Mouse (Mus musculus): ENCODE data around the gene Kcnk3. TPM values are rescaled to one million over a fixed set of nuclear protein-coding genes. Genes with fewer than 3 reads are reported as not detected.

Gene Kcnk3
- polyA plus RNA-seq, 1 experiment = 23.9 TPM

DNA sequence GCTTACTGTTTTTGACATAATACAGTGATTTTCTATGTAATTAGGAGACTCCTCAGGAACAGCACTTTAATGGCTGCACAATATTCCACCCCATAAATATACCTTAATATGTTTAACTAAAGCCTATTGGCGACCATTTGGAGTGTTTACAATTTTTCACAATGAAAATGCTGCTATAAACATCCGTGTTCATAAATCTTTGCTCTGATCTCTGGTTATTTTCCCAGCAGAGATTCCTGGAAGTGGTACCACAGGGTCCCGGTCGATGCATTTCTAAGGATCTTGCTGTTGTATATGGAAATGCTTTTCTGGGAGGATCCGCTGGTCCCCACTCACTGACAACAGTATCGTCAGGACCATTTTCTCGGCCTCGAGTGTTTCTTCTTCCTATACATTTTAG lies 25.3 kb downstream of the Kcnk3 start:
- DNase-seq (ENCODE audit: low read depth) = no peak

DNA sequence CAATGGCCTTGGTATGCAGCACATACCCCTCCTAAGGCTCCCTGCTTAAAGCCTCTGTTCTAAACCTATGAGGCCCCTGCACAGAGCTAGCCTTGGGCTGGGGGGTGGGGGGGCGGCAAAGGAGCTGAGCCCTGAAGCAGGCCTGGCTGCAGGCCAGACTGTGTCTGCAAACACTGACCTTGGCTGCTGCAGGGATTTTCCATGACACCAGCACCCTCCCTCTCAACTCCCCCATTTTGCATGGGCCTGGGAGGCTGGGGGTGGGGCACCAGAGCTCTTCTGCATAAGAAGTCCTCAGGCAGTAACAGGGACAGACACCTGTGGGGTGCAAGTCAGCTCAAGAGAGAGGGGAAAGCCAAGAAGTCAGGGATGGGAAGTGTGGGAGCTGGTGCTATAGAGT lies 26.3 kb downstream of the Kcnk3 start:
- DNase-seq (ENCODE audit: low read depth) = no peak

DNA sequence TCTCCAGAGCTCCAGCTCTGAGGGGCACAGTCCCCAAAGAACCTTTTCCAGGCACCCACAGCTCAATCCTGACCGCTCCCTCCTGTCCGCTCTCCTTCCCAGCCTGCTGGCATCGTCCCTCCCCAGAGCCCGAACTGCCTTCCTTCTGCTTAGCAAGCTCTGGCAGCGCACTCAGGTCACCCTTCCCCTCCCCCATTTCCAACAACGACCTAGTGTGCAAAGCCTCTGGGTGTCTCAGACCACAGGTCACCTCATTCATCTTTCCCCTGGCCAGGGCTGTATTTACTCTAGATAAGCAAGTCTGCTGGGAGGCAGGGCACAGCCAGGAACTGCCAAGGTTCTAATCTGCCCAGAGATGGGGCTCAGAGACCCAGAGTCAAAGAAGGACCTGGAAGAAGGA lies 27.4 kb downstream of the Kcnk3 start:
- DNase-seq (ENCODE audit: low read depth) = no peak

DNA sequence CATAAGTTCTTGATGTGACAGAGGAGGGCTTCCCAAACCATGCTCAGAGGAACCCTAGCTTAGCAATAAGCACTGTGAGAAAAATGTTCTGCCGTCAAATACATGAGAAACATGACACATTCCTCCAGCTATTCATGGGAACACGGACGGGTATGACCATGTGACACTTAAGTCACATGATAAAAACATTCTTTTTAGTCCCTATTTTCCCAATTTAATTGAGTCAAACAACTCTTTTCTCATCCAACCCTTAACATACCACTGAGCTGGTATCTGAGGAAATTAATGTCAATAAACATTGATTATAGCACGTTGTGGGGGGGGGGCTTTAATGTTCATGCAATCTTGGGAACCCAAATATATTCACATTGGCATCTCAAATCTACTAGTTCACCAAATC lies 27.8 kb downstream of the Kcnk3 start:
- no peak for DNase-seq (ENCODE audit: low read depth)

DNA sequence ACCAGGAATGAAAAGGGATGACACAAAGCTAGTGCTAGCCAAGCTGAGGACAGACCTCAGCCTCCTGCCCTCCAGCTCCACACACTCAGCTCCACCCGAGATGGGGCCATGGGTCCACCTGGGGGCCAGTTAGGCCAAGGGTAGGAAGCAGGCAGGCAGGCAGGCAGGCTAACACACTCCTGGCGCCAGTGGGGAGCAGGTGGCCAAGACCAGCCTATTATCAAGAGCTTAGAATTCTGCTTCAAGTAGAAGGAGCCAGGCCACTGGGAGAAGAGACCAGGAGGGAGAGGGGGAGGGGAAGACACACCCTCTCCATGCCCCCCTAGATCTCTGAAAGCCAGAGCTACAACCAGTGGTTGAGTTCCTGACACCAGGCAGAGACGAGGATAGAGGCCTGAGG lies 28.7 kb downstream of the Kcnk3 start:
- DNase-seq (ENCODE audit: low read depth) = no peak

DNA sequence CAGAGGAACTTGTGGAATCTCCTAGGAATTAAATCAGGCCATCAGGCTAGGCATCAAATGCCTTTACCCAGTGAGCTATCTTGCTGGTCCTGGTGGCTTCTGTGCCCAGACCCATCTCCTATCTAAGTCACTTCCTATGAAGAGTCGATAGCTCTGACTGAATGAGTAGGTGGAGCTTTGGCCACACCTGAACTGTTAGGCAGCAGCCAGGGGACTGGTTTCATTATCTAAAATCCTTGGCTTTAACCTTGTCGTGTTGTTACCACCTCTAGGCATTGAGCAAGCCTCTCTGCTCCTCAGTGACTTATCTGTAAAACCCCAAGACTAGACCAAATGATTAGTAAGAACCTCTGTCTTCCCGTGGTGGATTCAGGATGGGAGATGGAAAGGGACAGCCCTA lies 29.4 kb downstream of the Kcnk3 start:
- DNase-seq (ENCODE audit: low read depth) = no peak

DNA sequence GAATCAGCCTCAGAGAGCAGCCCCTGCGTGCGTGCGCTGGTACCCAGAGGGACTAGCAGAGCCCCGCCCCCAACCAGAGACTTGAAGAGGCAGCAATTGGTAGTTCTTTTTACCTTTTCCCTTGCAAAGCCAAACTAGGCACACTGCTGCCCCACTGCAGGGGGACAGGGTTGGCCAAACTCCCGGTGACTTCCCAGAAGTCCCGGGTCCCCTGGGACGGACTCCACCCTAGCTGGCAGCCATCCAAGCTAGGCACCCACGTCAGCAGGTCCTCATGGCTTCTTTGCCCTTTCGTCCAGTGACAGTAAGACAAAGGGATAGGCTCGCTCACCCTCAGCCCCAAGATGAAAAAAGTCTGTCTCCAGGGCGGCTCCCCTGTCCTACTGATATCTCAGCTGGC lies 29.9 kb downstream of the Kcnk3 start:
- no peak for DNase-seq (ENCODE audit: low read depth)

DNA sequence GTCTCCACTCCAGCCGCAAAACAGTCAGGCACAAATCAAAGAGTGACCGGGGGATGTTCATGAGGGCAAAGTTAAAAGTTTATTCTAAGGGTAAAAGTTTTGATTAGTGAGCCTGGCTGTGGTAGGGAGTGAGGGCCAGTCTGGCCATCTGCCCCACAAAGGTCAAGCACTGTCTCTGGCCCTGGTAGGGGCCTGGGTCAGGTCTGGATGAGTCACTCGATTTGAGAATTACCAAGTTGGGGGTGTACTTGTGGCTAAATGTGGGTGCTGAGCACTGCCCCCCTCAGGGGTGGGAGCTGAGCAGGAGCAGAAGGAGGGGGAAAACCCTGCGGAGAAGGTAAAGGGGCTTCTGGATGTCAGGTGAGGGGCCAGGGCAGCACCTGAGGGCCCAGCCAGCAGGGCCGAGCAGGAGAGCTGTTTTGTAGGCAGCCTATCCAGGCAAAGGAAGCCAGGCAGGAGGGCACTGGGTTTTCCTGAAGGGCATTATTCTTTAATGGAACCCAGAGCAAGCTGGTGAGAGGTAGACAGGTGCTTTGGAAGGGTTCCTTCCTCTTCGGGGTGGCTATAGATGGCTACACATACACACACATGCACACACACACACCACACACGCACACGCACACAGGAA lies 30.5 kb downstream of the Kcnk3 start:
- no peak for DNase-seq (ENCODE audit: low read depth)

DNA sequence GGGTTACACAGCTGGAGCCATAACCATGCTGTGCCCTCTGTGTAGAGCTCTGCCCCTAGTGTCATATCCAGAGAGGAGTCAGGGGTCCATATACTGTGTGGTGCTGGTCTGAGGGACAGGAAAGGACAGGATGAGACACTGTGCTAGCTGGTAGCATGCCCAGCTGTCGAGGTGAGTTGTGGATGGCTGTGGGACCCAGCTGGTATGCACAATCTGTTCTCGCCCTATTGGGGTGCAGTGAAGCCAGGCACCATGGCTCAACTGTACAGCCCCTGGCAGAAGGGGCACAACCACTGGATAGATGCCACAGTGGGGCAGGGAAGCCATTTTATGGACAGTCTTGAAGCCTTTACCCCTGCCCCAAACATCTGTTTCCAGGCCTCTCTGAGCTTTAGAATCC lies 31.2 kb downstream of the Kcnk3 start:
- DNase-seq (ENCODE audit: low read depth) = no peak

DNA sequence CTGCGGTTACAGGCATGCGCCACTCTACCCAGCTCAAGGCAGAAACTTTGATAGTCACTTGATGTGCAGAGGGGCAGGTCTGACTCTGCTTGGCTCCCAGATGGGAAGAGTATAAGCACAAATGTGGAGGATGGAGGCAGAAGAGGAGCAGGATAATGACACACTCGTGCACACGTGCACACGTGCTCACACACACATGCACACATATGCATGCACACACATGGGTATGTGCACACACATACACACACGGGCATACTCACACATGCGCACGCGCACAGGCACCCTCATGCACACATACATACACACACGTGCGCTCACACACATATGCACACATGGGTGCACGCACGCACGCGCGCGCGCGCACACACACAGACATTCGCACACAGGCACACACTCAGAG lies 32.6 kb downstream of the Kcnk3 start:
- DNase-seq (ENCODE audit: low read depth) = no peak

DNA sequence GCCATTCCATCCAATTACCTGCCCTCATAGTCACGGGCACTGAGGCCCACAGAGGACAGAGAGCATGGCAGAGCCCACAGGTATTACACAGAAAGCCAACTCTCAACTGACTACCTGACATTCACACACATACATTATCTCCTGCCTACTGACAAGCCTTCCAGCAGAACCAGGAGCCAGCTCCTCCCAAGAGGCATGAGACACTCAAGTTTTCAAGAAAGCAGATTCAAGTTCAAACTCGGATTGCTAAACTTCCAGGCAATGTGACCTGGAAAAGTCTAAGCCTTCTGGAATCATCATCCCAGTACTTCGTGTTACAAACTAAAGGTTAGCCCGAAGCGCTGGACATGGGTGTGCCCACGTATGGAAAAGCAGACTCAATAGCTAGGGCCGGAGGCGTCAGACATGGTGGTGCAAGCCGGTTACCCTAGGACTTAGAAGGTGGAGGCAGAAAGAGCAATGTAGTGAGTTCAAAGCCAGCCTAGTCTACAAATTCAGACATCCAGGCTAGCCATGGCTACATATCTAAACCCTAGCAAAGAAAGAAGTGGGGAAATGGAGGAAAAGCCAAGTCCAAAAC lies 33.3 kb downstream of the Kcnk3 start:
- no peak for DNase-seq (ENCODE audit: low read depth)

DNA sequence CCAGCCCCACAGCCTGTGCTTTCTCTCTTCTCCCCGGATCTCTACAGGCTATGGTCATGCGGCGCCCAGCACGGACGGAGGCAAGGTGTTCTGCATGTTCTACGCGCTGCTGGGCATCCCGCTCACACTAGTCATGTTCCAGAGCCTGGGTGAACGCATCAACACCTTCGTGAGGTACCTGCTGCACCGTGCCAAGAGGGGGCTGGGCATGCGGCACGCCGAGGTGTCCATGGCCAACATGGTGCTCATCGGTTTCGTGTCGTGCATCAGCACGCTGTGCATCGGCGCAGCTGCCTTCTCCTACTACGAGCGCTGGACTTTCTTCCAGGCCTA lies 33.8 kb downstream of the Kcnk3 start:
- DNase-seq (ENCODE audit: low read depth) = no peak

DNA sequence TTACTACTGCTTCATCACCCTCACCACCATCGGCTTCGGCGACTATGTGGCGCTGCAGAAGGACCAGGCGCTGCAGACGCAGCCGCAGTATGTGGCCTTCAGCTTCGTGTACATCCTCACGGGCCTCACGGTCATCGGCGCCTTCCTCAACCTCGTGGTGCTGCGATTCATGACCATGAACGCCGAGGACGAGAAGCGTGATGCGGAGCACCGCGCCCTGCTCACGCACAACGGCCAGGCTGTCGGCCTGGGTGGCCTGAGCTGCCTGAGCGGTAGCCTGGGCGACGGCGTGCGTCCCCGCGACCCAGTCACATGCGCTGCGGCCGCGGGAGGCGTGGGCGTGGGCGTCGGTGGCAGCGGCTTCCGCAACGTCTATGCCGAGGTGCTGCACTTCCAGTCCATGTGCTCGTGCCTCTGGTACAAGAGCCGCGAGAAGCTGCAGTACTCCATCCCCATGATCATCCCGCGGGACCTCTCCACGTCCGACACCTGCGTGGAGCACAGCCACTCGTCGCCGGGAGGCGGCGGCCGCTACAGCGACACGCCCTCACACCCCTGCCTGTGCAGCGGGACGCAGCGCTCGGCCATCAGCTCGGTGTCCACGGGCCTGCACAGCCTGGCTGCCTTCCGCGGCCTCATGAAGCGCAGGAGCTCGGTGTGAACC lies 34.3 kb downstream of the Kcnk3 start:
- no peak for DNase-seq (ENCODE audit: low read depth)

DNA sequence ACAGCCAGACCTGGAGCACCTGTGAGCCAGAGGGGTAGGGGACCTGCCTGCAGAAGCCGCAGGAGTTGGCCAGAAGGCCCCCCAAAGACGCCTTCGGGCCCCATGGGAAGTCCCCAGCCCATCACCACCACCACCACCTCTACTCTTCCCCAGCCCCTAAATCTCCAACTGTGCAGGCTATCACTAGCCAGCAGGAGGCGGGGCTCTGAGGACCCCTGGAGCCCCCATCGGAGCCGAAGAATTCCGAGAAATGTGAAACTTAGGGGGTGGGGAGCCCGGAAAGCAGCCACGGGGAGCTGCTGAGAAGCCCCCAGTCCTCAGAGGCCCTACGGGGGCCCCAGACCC lies 34.8 kb downstream of the Kcnk3 start:
- DNase-seq (ENCODE audit: low read depth) = no peak

DNA sequence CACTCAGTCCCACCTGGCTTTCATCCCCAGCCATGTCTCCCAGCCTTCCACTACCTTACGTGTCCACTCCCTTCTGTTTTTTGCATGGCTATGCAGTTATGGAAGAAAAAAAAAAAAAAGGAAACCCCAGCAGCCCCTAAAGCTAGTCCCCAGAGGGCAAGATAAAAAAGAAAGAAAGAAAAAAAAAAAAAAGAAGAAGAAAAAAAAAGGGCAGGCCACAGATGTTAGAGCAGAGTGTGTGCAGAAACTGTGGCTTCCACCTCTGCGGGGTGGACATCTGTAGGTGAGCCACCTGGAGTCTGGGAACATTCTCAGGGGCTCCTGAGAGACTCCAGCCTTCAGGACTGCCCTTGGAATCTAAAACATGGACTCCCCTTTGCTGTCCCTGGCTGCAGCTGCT lies 35.4 kb downstream of the Kcnk3 start:
- no peak for DNase-seq (ENCODE audit: low read depth)

DNA sequence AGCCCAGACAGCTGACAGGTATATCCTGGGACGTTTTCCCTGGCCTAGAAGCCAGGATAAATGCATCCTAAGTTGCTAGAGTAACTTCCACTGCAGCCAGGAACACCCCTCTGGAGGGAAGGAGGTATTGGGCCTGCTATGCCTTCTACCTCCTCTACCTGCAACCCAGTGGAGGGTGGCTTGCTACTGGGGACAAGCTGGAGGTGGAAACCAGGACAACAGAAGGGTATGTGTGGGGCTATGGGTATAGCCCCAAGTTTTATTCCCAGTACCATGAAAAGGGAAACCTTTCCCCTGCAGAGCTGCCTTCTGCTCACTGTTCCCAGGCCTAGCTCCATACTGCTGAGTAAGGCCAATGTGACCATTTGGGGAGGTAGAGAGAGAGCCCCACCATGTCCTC lies 36.3 kb downstream of the Kcnk3 start:
- no peak for DNase-seq (ENCODE audit: low read depth)

DNA sequence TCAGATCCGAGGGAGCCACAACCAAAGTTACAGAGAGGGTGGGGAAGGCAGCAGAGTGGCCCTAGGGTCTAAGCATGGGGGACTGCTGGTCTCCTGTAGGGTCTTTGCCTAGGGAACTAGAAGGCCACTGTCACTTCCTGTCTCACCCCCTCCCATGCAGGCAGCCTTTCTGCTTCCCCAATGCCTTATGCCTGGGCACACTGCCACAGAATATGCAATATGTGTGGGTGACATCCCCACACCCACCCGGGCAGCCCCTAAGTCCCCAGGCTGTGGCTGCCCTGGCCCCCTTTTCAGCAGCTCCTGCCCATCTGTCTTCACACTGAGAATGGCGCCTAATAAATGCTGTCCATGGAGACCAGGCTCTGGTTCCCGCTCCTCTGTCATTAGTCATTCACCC lies 36.9 kb downstream of the Kcnk3 start:
- no peak for DNase-seq (ENCODE audit: low read depth)

DNA sequence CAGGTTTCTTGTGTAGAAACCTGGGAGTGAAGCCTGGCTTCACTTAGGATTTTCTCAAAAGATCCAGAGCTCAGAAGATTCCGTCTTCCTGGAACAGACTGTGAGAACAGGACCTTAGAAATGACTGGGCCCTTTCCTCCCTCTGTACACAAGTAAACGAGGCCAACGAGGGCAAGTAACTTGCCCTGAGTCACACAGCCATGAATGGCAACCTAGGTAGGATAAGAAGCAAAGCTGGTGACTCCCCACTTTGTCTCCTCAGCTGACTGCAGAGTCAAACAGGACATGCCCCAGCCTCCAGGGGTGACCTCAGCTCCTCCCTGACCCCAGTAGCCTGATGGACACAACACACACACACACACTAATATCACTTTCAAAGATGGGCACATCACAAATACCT lies 37.4 kb downstream of the Kcnk3 start:
- DNase-seq (ENCODE audit: low read depth) = no peak

DNA sequence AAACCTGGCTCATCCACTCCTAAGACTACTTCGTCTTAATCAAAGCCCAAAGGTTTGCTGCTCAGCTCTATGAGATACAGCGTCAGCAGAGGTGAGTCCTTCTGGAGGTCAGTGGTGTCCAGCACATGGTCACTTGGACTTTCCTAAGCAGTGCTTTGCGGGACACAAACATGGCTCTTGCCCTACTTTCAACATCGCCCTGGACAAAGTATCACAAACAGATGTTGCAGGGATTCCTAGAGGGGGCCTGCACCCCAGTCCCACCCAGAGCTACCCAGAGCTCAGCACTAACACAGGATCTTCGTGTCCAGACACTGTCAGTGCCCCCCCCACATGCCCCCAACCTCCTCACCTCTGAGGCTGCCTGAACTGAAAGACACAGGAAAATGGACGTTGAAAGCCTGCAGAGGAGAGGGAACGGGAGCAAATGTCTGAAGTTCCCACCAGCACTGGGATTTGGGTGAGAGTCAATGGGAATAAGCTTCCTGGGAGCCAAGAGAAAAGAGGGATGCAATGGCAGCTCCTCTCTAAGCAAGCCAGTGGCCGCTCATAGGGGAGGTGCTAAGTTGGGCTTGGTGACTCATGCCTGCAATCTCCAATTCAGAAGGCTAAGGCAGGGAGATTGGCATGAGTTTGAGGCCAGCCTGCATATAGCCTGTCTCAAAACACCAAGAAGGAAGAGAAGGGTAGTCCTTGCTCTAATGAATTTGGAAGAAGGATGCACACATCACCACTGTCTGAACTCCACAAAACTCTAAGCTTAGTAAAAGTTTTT lies 38.5 kb downstream of the Kcnk3 start:
- no peak for DNase-seq (ENCODE audit: low read depth)

DNA sequence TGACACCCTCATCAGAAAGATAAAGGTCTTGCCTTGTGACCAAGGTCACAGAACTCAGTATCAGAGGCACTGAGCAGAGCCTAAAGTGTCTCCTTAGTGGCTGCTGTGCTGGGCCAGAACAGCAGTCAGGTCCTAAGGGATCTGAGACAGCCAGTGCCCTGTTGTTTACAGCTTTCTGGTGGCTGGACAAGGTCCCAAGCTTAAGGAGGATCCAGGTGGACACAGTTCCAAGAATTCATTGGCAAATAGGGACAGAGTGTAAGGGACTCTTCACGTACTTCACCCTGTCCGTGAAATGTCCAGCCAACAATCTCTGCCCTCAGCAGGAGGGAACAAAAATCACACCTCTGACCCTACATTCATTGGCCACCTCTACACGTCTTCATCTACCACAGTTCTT lies 40.5 kb downstream of the Kcnk3 start:
- DNase-seq (ENCODE audit: low read depth) = no peak

DNA sequence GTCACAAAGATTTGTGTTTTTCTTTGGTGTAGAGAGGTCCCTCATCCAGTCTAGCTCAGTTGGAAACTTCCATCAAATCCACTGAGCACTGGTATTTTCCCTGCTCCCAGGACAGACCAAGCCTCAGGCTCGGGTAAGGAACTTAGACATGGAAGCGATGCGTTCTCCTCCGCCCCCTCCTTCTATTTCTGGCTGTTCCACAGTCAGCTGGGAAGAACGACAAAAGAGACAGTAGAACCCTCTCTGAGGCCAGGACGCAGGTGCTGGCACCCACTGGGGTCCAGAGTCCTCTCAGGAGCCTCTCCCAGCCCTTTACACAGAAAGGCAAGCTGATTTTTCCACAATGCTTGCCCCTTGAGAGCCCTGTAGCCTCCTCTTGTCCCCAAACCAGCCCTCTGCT lies 42.4 kb downstream of the Kcnk3 start:
- DNase-seq (ENCODE audit: low read depth) = no peak

DNA sequence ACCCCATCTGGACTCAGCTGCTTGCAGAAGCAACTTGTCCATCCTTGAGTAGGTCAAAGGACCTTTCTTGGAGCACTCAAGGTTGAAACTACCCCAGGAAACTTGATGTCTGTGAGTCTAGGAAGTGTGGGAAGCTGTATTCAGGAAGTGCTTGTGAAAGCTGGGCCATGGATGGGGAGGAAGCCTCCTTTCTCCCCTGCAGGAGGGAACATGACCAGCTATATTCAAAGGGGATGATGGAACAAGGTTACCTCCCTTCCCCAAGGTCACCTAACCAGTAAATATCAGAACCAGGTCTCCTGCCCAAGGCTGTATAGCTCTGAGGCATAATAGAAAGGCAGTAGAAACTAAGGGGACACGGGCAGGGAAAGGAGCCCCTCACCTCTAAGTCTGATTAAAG lies 44.2 kb downstream of the Kcnk3 start:
- no peak for DNase-seq (ENCODE audit: low read depth)

DNA sequence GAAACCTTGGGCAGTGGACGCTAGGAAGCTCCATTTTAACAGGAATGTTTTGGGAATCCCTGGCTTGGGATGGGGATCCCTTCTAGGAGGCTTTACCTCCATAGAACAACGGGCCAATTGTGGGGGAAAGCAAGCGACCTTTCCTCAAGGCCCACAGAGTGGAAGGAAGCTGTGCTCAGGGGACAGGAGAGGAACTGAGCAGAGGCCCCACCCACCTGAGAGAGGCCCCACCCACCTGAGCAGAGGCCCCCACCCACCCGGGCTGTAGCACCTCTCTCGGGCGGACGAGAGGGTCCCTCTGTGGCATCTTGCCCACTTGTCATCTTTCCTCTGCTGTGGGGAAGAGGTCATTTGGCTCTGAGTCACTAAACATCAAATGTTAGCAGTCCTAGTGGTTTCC lies 49.0 kb downstream of the Kcnk3 start:
- DNase-seq (ENCODE audit: low read depth) = no peak

Data from gonadal fat pad, adult 2 months (tissue).